Mouse (Mus musculus): ENCODE results near the gene Gm28048. TPM values are rescaled to one million over a fixed set of nuclear protein-coding genes. Genes with fewer than 3 reads are reported as not detected.

The Gm28048 gene
- total and polyA plus RNA-seq, 3 experiments = 2.1 to 7.0 (median 5.2) TPM

- peak in 1 of 2 experiments; percentile 21 for DNase-seq
- 62% methylated on average over 7 of the region's 7 CpGs for WGBS
- H3K27ac ChIP-seq = peak overlapping the region; percentile 20
Observed at GRCm38 (mm10) chr11:22911831-22912230, 70.1 kb downstream of the Gm28048 start.

GRCm38 (mm10) chr11:22906453-22906865, 75.4 kb downstream of the Gm28048 start:
- H3K27ac ChIP-seq = no peak overlapping the region
- peaks cover 5% of the 10 kb centered on the region; the same call in 1 of the 2 replicates for H3K36me3 ChIP-seq (ENCODE audit: control insufficient read depth, insufficient read depth, low read length)
- no peak overlapping the region for H3K9ac ChIP-seq (ENCODE audit: low read depth, low read length)
- TF ChIP-seq EP300 (IDR thresholded peaks at IDR 0.05; ENCODE audit: insufficient read depth, low read depth, low read length) (no peak), POLR2A (IDR thresholded peaks at IDR 0.05; ENCODE audit: insufficient read depth, low read depth, low read length) (no peak), CTCF (IDR thresholded peaks at IDR 0.05) (no peak)
- no peaks in the 10 kb centered on the region for H3K27me3 ChIP-seq (ENCODE audit: control insufficient read depth, insufficient read depth, low read length)
- peaks cover 2% of the 10 kb centered on the region; the same call in 1 of the 2 replicates for H3K4me1 ChIP-seq (ENCODE audit: control insufficient read depth, insufficient read depth, low read length)
- intact Hi-C loops (cut with DNase I) = no loop called here
- H3K79me2 ChIP-seq (replicated peaks; ENCODE audit: control insufficient read depth, insufficient read depth, low read length) = 0 out of 2 replicates have a peak, but pooled peaks cover 1% of the 10 kb centered on the region
- H3K4me3 ChIP-seq = no peak overlapping the region
- DNase-seq = no peak

More at GRCm38 (mm10) chr11:22911831-22912230, 70.1 kb downstream of the Gm28048 start:
- peaks cover 5% of the 10 kb centered on the region for H3K4me1 ChIP-seq (ENCODE audit: control insufficient read depth, insufficient read depth, low read length)
- H3K9ac ChIP-seq (ENCODE audit: low read depth, low read length) = no peak overlapping the region
- no peak overlapping the region for H3K4me3 ChIP-seq
- 0 out of 2 replicates have a peak, but pooled peaks cover 1% of the 10 kb centered on the region for H3K79me2 ChIP-seq (replicated peaks; ENCODE audit: control insufficient read depth, insufficient read depth, low read length)
- H3K27me3 ChIP-seq (ENCODE audit: control insufficient read depth, insufficient read depth, low read length) = no peaks in the 10 kb centered on the region
- TF ChIP-seq EP300 (IDR thresholded peaks at IDR 0.05; ENCODE audit: insufficient read depth, low read depth, low read length) = no peak
- TF ChIP-seq CTCF (IDR thresholded peaks at IDR 0.05) = no peak
- TF ChIP-seq POLR2A (IDR thresholded peaks at IDR 0.05; ENCODE audit: insufficient read depth, low read depth, low read length) = no peak
- intact Hi-C loops (cut with DNase I) = no loop called here
- H3K36me3 ChIP-seq (ENCODE audit: control insufficient read depth, insufficient read depth, low read length) = peaks cover 5% of the 10 kb centered on the region; the same call in 1 of the 2 replicates

- Histone ChIP-seq H3K9ac (ENCODE audit: low read depth, low read length) (no peak overlapping the region), H3K27me3 (ENCODE audit: control insufficient read depth, insufficient read depth, low read length) (no peaks in the 10 kb centered on the region), H3K36me3 (ENCODE audit: control insufficient read depth, insufficient read depth, low read length) (peaks cover 2% of the 10 kb centered on the region; the same call in 1 of the 2 replicates), H3K4me3 (no peak overlapping the region), H3K27ac (no peak overlapping the region), H3K4me1 (ENCODE audit: control insufficient read depth, insufficient read depth, low read length) (peaks cover 2% of the 10 kb centered on the region; the same call in 1 of the 2 replicates), H3K79me2 (replicated peaks; ENCODE audit: control insufficient read depth, insufficient read depth, low read length) (no peaks in the 10 kb centered on the region)
- TF ChIP-seq EP300 (IDR thresholded peaks at IDR 0.05; ENCODE audit: insufficient read depth, low read depth, low read length) = no peak
- TF ChIP-seq CTCF (IDR thresholded peaks at IDR 0.05) = no peak
- TF ChIP-seq POLR2A (IDR thresholded peaks at IDR 0.05; ENCODE audit: insufficient read depth, low read depth, low read length) = no peak
- intact Hi-C loops (cut with DNase I) = no loop called here
- WGBS = 72% methylated on average over 2 of the region's 2 CpGs
- DNase-seq = no peak
Observed at GRCm38 (mm10) chr11:22902923-22903322, 79.0 kb downstream of the Gm28048 start.

- Histone ChIP-seq H3K36me3 (ENCODE audit: control insufficient read depth, insufficient read depth, low read length) (no peaks in the 10 kb centered on the region), H3K27me3 (ENCODE audit: control insufficient read depth, insufficient read depth, low read length) (no peaks in the 10 kb centered on the region), H3K27ac (no peak overlapping the region), H3K4me3 (no peak overlapping the region), H3K79me2 (replicated peaks; ENCODE audit: control insufficient read depth, insufficient read depth, low read length) (no peaks in the 10 kb centered on the region), H3K4me1 (ENCODE audit: control insufficient read depth, insufficient read depth, low read length) (no peaks in the 10 kb centered on the region), H3K9ac (ENCODE audit: low read depth, low read length) (no peak overlapping the region)
- WGBS = 72% methylated on average over 3 of the region's 3 CpGs
- TF ChIP-seq POLR2A (IDR thresholded peaks at IDR 0.05; ENCODE audit: insufficient read depth, low read depth, low read length) (no peak), EP300 (IDR thresholded peaks at IDR 0.05; ENCODE audit: insufficient read depth, low read depth, low read length) (no peak), CTCF (IDR thresholded peaks at IDR 0.05) (no peak)
- no peak for DNase-seq
- intact Hi-C loops (cut with DNase I) = no loop called here
Observed at GRCm38 (mm10) chr11:22900041-22900440, 81.8 kb downstream of the Gm28048 start.

- no peak for DNase-seq
- WGBS = 96% methylated on average over 4 of the region's 4 CpGs
- no peaks in the 10 kb centered on the region for H3K36me3 ChIP-seq (ENCODE audit: control insufficient read depth, insufficient read depth, low read length)
- no peak overlapping the region for H3K4me3 ChIP-seq
- no peaks in the 10 kb centered on the region for H3K79me2 ChIP-seq (replicated peaks; ENCODE audit: control insufficient read depth, insufficient read depth, low read length)
- TF ChIP-seq EP300 (IDR thresholded peaks at IDR 0.05; ENCODE audit: insufficient read depth, low read depth, low read length) = no peak
- TF ChIP-seq CTCF (IDR thresholded peaks at IDR 0.05) = no peak
- no peak for TF ChIP-seq POLR2A (IDR thresholded peaks at IDR 0.05; ENCODE audit: insufficient read depth, low read depth, low read length)
- no peak overlapping the region for H3K27ac ChIP-seq
- intact Hi-C loops (cut with DNase I) = no loop called here
- H3K9ac ChIP-seq (ENCODE audit: low read depth, low read length) = no peak overlapping the region
- H3K4me1 ChIP-seq (ENCODE audit: control insufficient read depth, insufficient read depth, low read length) = no peaks in the 10 kb centered on the region
- no peaks in the 10 kb centered on the region for H3K27me3 ChIP-seq (ENCODE audit: control insufficient read depth, insufficient read depth, low read length)
Observed at GRCm38 (mm10) chr11:22897642-22898041, 84.2 kb downstream of the Gm28048 start.

- WGBS = 76% methylated on average over 4 of the region's 4 CpGs
- no peaks in the 10 kb centered on the region for H3K4me1 ChIP-seq (ENCODE audit: control insufficient read depth, insufficient read depth, low read length)
- DNase-seq = no peak
- no peak overlapping the region for H3K4me3 ChIP-seq
- no peak for TF ChIP-seq CTCF (IDR thresholded peaks at IDR 0.05)
- TF ChIP-seq EP300 (IDR thresholded peaks at IDR 0.05; ENCODE audit: insufficient read depth, low read depth, low read length) = no peak
- no peak for TF ChIP-seq POLR2A (IDR thresholded peaks at IDR 0.05; ENCODE audit: insufficient read depth, low read depth, low read length)
- H3K36me3 ChIP-seq (ENCODE audit: control insufficient read depth, insufficient read depth, low read length) = no peaks in the 10 kb centered on the region
- no peak overlapping the region for H3K9ac ChIP-seq (ENCODE audit: low read depth, low read length)
- H3K27me3 ChIP-seq (ENCODE audit: control insufficient read depth, insufficient read depth, low read length) = no peaks in the 10 kb centered on the region
- no peaks in the 10 kb centered on the region for H3K79me2 ChIP-seq (replicated peaks; ENCODE audit: control insufficient read depth, insufficient read depth, low read length)
- H3K27ac ChIP-seq = no peak overlapping the region
- intact Hi-C loops (cut with DNase I) = no loop called here
Observed at GRCm38 (mm10) chr11:22897127-22897526, 84.8 kb downstream of the Gm28048 start.
